Mouse (Mus musculus): ENCODE measurements around the gene Gucd1. TPM values are rescaled to one million over a fixed set of nuclear protein-coding genes. Genes with fewer than 3 reads are reported as not detected.
"Not testable (repeated sequence)": the region's sequence is repeated elsewhere in the genome, so short reads cannot be mapped to it uniquely, and the experiment has no call there.

The Gucd1 gene
- polyA plus RNA-seq, 1 experiment: 124 TPM

DNA sequence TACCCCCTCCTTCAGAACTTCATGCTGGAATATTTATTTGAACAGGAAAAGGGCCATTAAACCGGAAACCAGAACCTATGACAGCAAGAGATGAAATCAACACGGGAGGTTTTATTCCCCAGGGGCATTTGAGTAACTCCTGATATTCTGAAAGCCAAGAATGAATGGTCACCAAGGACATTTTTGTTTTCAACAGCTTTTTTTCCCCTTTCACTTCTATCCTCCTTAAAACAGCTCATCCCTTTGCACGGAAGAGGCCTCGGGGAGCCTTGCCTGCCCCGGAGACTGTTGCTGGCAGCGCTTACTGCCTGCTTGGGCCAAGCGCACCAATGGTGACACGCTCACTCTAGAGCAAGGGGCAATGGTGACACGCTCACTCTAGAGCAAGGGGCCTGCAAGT, 40.7 kb downstream of the Gucd1 start:
- Histone ChIP-seq H3K4me1 (ENCODE audit: control insufficient read depth, insufficient read depth, low read length) (peaks cover 9% of the 10 kb centered on the region; the same call in 1 of the 2 replicates), H3K27ac (ENCODE audit: insufficient read depth, low read depth, low read length) (no peak overlapping the region), H3K36me3 (ENCODE audit: control insufficient read depth, insufficient read depth, low read length) (no peaks in the 10 kb centered on the region), H3K27me3 (replicated peaks; ENCODE audit: control insufficient read depth, insufficient read depth, low read length) (no peaks in the 10 kb centered on the region), H3K4me3 (ENCODE audit: insufficient read depth, low read depth, low read length) (no peak overlapping the region)
- DNase-seq: peak; percentile 56
- WGBS: 60% methylated on average over 9 of the region's 9 CpGs
- TF ChIP-seq POLR2A (IDR thresholded peaks at IDR 0.05; ENCODE audit: low read depth, low read length) (no peak), CTCF (conservative IDR thresholded peaks at IDR 0.05; ENCODE audit: insufficient read depth, insufficient read length, low read depth, low read length) (no peak)

DNA sequence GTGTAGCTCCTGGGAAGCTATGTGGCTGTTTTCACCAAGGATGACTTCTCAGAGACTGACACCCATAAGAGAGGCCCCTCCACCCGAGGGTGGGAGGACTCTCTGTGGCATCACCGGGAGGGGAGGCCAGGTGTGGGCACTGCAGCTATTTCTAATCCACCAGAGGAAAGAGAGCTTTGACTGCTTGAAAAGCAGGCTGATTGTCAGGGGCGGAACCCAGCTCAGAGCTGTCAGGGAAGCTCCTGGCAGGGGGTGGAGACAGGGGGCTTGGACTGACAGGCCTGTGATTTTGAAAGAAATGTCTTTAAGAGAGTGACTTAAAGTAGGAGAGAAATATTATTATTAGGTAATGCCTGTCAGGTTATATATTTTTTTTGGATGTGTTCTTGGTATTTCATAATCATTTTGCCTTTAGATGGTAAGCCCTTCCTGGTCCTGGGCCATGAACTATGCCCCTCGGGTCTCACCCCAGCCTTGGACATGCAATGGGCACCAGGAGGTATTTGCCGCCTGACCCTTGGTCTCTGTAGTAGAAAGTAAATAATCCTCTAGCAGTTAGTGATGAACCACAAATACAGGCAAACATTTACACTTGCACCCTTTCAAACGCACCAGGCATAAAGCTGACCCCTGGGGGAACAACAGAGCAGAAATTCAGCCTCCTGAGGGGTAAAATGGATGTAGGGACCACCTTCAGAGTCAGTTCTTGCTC, 42.5 kb downstream of the Gucd1 start:
- 51% methylated on average over 5 of the region's 6 CpGs for WGBS
- peak; percentile 25 for DNase-seq
- not testable (repeated sequence) for H3K4me3 ChIP-seq (ENCODE audit: insufficient read depth, low read depth, low read length); H3K36me3 ChIP-seq (ENCODE audit: control insufficient read depth, insufficient read depth, low read length); H3K4me1 ChIP-seq (ENCODE audit: control insufficient read depth, insufficient read depth, low read length); H3K27me3 ChIP-seq (replicated peaks; ENCODE audit: control insufficient read depth, insufficient read depth, low read length)
- H3K27ac ChIP-seq (ENCODE audit: insufficient read depth, low read depth, low read length): peak overlapping the region; percentile 31

- no peaks in the 10 kb centered on the region for H3K27me3 ChIP-seq (replicated peaks; ENCODE audit: control insufficient read depth, insufficient read depth, low read length)
- H3K4me3 ChIP-seq (ENCODE audit: insufficient read depth, low read depth, low read length): no peak overlapping the region
- 23% methylated on average over 5 of the region's 5 CpGs for WGBS
- peaks cover 9% of the 10 kb centered on the region; the same call in 1 of the 2 replicates for H3K4me1 ChIP-seq (ENCODE audit: control insufficient read depth, insufficient read depth, low read length)
- no peak for DNase-seq
- H3K27ac ChIP-seq (ENCODE audit: insufficient read depth, low read depth, low read length): no peak overlapping the region
- no peaks in the 10 kb centered on the region for H3K36me3 ChIP-seq (ENCODE audit: control insufficient read depth, insufficient read depth, low read length)
- TF ChIP-seq POLR2A (IDR thresholded peaks at IDR 0.05; ENCODE audit: low read depth, low read length) (no peak), CTCF (conservative IDR thresholded peaks at IDR 0.05; ENCODE audit: insufficient read depth, insufficient read length, low read depth, low read length) (no peak)
Observed at GRCm38 (mm10) chr10:75474571-75474970, 43.2 kb downstream of the Gucd1 start.

GRCm38 (mm10) chr10:75473411-75473810, 44.4 kb downstream of the Gucd1 start:
- Histone ChIP-seq H3K27me3 (replicated peaks; ENCODE audit: control insufficient read depth, insufficient read depth, low read length) (no peaks in the 10 kb centered on the region), H3K4me1 (ENCODE audit: control insufficient read depth, insufficient read depth, low read length) (peaks cover 9% of the 10 kb centered on the region; the same call in 1 of the 2 replicates), H3K4me3 (ENCODE audit: insufficient read depth, low read depth, low read length) (no peak overlapping the region), H3K27ac (ENCODE audit: insufficient read depth, low read depth, low read length) (no peak overlapping the region), H3K36me3 (ENCODE audit: control insufficient read depth, insufficient read depth, low read length) (no peaks in the 10 kb centered on the region)
- WGBS: 83% methylated on average over 8 of the region's 8 CpGs
- TF ChIP-seq CTCF (conservative IDR thresholded peaks at IDR 0.05; ENCODE audit: insufficient read depth, insufficient read length, low read depth, low read length): no peak
- no peak for TF ChIP-seq POLR2A (IDR thresholded peaks at IDR 0.05; ENCODE audit: low read depth, low read length)
- DNase-seq: no peak

DNA sequence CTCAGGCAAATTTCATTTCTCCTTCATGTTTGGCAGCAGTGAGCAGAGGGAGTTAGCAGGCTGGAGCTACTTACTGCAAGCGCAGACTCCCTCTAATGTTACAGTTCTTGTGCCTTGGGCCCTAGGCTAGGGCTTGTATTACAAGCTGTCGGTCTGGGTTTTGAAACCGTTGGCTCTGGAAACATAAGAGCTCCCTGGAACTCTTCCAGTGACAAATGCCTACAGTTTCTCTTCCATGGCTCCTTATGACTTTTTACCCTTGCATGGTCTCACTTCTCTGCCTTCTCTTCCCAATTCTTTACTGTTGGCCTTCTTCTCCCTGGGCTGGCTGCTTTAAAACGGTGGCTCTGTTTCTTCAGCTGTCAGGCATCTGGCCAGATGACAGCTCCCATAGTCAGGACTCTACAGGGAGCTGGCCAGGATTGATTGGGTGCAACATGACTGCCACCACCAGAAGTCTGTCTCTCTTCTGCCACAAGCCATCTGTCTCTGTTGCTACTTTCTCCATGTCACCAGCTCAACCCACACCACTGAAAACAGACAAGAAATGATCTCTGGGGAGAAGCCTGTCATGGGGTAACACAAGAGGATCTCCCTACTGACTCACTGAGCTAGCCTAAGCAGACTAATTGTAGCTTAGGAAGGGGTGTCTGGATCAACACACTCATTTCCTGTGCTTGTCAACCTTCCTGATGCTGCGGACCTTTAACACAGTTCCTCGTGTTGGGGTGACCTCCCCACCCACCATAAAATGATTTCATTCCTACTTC, 51.8 kb downstream of the Gucd1 start:
- H3K36me3 ChIP-seq (ENCODE audit: control insufficient read depth, insufficient read depth, low read length): no peaks in the 10 kb centered on the region
- TF ChIP-seq CTCF (conservative IDR thresholded peaks at IDR 0.05; ENCODE audit: insufficient read depth, insufficient read length, low read depth, low read length) (no peak), POLR2A (IDR thresholded peaks at IDR 0.05; ENCODE audit: low read depth, low read length) (no peak)
- WGBS: 37% methylated on average over 6 of the region's 6 CpGs
- H3K27ac ChIP-seq (ENCODE audit: insufficient read depth, low read depth, low read length): no peak overlapping the region
- no peak overlapping the region for H3K4me3 ChIP-seq (ENCODE audit: insufficient read depth, low read depth, low read length)
- H3K4me1 ChIP-seq (ENCODE audit: control insufficient read depth, insufficient read depth, low read length): no peaks in the 10 kb centered on the region
- DNase-seq: no peak
- no peaks in the 10 kb centered on the region for H3K27me3 ChIP-seq (replicated peaks; ENCODE audit: control insufficient read depth, insufficient read depth, low read length)

DNA sequence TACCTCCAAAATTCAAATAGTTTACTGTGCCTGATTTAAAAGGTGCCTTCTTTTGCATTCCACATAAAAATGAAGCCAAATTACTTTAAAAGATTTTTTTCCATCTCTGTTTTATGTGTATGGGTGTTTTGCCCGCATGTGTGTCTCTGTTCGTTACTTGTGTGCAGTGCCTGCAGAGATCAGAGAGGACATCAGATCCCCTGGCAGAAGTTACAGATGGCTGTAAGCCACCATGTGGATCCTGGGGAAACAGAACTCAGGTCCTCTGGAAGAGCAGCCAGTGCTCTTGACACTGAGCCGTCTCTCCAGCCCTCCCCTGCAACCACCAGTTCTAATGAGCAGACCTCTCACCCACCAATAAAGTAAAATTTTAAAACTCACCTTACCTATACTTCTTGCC, 55.0 kb downstream of the Gucd1 start:
- no peak for TF ChIP-seq POLR2A (IDR thresholded peaks at IDR 0.05; ENCODE audit: low read depth, low read length)
- no peak for TF ChIP-seq CTCF (conservative IDR thresholded peaks at IDR 0.05; ENCODE audit: insufficient read depth, insufficient read length, low read depth, low read length)
- no peaks in the 10 kb centered on the region for H3K4me1 ChIP-seq (ENCODE audit: control insufficient read depth, insufficient read depth, low read length)
- no peak for DNase-seq
- no peak overlapping the region for H3K4me3 ChIP-seq (ENCODE audit: insufficient read depth, low read depth, low read length)
- no peak overlapping the region for H3K27ac ChIP-seq (ENCODE audit: insufficient read depth, low read depth, low read length)
- 83% methylated on average over 3 of the region's 3 CpGs for WGBS
- no peaks in the 10 kb centered on the region for H3K36me3 ChIP-seq (ENCODE audit: control insufficient read depth, insufficient read depth, low read length)
- H3K27me3 ChIP-seq (replicated peaks; ENCODE audit: control insufficient read depth, insufficient read depth, low read length): no peaks in the 10 kb centered on the region

- 47% methylated on average over 4 of the region's 4 CpGs for WGBS
- no peak for TF ChIP-seq CTCF (conservative IDR thresholded peaks at IDR 0.05; ENCODE audit: insufficient read depth, insufficient read length, low read depth, low read length)
- no peak for TF ChIP-seq POLR2A (IDR thresholded peaks at IDR 0.05; ENCODE audit: low read depth, low read length)
- H3K27ac ChIP-seq (ENCODE audit: insufficient read depth, low read depth, low read length): peak overlapping the region; percentile 55; the same call in 1 of the 2 replicates
- H3K27me3 ChIP-seq (replicated peaks; ENCODE audit: control insufficient read depth, insufficient read depth, low read length): no peaks in the 10 kb centered on the region
- H3K36me3 ChIP-seq (ENCODE audit: control insufficient read depth, insufficient read depth, low read length): no peaks in the 10 kb centered on the region
- peaks cover 2% of the 10 kb centered on the region; the same call in 1 of the 2 replicates for H3K4me1 ChIP-seq (ENCODE audit: control insufficient read depth, insufficient read depth, low read length)
- no peak for DNase-seq
- H3K4me3 ChIP-seq (ENCODE audit: insufficient read depth, low read depth, low read length): no peak overlapping the region
Observed at GRCm38 (mm10) chr10:75458329-75458728, 59.4 kb downstream of the Gucd1 start.
